Mouse (Mus musculus) liver, embryonic 15.5 days (tissue): ENCODE measurements around the gene Haghl. TPM values are rescaled to one million over a fixed set of nuclear protein-coding genes. Genes with fewer than 3 reads are reported as not detected.
"Not testable (repeated sequence)": the region's sequence is repeated elsewhere in the genome, so short reads cannot be mapped to it uniquely, and the experiment has no call there.

Experiments used
- ATAC-seq: fragments of 200-750 bp; cut with Nextera tagmentation; 2 replicates; pipeline ENCODE4 v1.8.0; 2017; ENCODE audit warnings: moderate number of reproducible peaks, mild to moderate bottlenecking, moderate library complexity; ENCODE audit not compliant: insufficient read depth
- H3K27ac ChIP-seq: fragments of 300-500 bp; sonication (generic); replicated peaks from 2 replicates; pipeline ENCODE4 v1.5.1; 2015; ENCODE audit warnings: mild to moderate bottlenecking, inconsistent platforms
- H3K27me3 ChIP-seq: fragments of 300-500 bp; sonication (generic); 2 replicates; pipeline ENCODE4 v1.6.1; 2015; ENCODE audit warnings: mild to moderate bottlenecking, inconsistent platforms
- H3K36me3 ChIP-seq: fragments of 300-500 bp; sonication (generic); replicated peaks from 2 replicates; pipeline ENCODE4 v1.6.1; 2015; ENCODE audit warnings: moderate library complexity, mild to moderate bottlenecking, inconsistent platforms
- H3K4me1 ChIP-seq: fragments of 300-500 bp; sonication (generic); replicated peaks from 2 replicates; pipeline ENCODE4 v1.6.1; 2015; ENCODE audit warnings: inconsistent platforms
- H3K4me2 ChIP-seq: fragments of 300-500 bp; sonication (generic); 2 replicates; pipeline ENCODE4 v1.6.1; 2015; ENCODE audit warnings: moderate library complexity, mild to moderate bottlenecking, inconsistent platforms
- H3K4me3 ChIP-seq: fragments of 300-500 bp; sonication (generic); replicated peaks from 2 replicates; pipeline ENCODE4 v1.5.1; 2015; ENCODE audit warnings: mild to moderate bottlenecking, inconsistent platforms
- H3K9ac ChIP-seq: fragments of 300-500 bp; sonication (generic); 2 replicates; pipeline ENCODE4 v1.6.1; 2015; ENCODE audit warnings: moderate library complexity, mild to moderate bottlenecking, inconsistent platforms
- H3K9me3 ChIP-seq: fragments of 300-500 bp; sonication (generic); replicated peaks from 2 replicates; pipeline ENCODE4 v1.6.1; 2016; ENCODE audit warnings: inconsistent platforms
- WGBS: fragments of 180-500 bp; shearing (Covaris S2); methylation state at CpG from one replicate; pipeline ENCODE4 v1.1.7; 2015; ENCODE audit warnings: mixed read lengths; ENCODE audit not compliant: insufficient replicate concordance; 5-methylcytosine and 5-hydroxymethylcytosine counted together
- polyA plus RNA-seq: library from polyadenylated mRNA; unstranded; fragments of >200 nt; fragmentation: Nextera tagmentation; extraction: Ambion mirVana; gene quantifications from 2 replicates; pipeline ENCODE4 v1.2.1, GENCODE M21; 2015

Haghl gene
- polyA plus RNA-seq, 1 experiment from 2014 or later: 5.6 TPM

DNA sequence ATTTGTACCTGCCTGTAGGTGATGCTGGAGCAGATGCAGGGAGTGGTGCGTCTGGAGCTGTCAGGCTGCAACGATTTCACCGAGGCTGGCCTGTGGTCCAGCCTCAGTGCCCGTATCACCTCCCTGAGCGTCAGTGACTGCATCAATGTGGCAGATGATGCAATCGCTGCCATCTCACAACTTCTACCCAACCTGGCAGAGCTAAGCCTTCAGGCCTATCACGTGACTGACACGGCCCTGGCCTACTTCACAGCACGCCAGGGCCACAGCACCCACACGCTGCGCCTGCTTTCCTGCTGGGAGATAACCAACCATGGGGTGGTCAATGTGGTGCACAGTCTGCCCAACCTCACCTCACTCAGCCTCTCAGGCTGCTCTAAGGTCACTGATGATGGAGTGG, 32.2 kb upstream of the Haghl start:
- no peak overlapping the region for H3K4me3 ChIP-seq
- peaks cover 10% of the 10 kb centered on the region for H3K4me1 ChIP-seq
- WGBS: 59% methylated on average over 11 of the region's 11 CpGs
- H3K27me3 ChIP-seq: peaks cover 94% of the 10 kb centered on the region
- no peak overlapping the region for H3K9ac ChIP-seq
- H3K9me3 ChIP-seq: no peaks in the 10 kb centered on the region
- H3K36me3 ChIP-seq: no peaks in the 10 kb centered on the region
- no peak overlapping the region for H3K27ac ChIP-seq
- no peak for ATAC-seq
- H3K4me2 ChIP-seq: no peak overlapping the region

DNA sequence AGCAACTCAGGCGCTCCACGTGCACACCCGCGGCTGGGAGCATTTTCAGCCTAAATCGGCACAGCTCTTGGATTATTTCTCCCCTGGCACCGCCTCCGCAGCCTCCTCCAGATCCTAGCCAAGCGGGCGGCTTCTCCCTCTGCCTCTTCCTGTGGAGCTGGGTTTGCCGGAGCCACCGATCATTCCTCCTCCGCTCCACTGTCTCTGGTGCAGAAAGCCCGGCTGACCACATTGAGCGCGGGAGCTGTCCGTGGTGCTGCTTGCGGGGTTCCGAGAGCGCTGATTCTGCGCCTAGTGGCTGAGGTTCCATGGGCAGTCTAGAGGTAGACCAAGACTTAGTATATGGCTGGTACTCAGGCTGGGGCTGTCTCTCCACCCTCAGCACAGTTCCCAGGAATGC, 28.0 kb upstream of the Haghl start:
- Histone ChIP-seq H3K9ac (no peak overlapping the region), H3K27me3 (peaks cover 96% of the 10 kb centered on the region), H3K9me3 (no peaks in the 10 kb centered on the region), H3K4me2 (no peak overlapping the region), H3K4me1 (peaks cover 12% of the 10 kb centered on the region), H3K36me3 (no peaks in the 10 kb centered on the region), H3K27ac (no peak overlapping the region), H3K4me3 (no peak overlapping the region)
- no peak for ATAC-seq
- WGBS: 3% methylated on average over 20 of the region's 20 CpGs

DNA sequence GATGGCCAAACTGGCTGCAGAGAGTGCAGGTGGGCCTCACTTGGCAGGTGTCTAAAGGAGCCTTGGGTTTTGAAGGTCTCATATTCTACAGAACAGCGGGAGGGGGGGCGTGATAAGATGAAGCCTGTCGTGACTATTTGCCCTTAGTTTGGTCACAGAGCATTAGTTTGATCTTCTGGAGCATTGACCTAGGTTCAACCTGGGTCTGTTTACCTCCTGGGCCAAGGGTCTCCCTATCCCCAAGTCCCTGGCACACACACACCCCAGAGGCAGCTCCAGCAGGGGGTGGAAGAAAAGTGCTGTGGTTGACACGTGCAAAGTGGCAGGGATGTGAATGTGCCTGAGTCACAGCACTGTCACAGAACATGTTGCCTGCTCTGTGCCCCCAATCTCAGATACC, 25.4 kb upstream of the Haghl start:
- Histone ChIP-seq H3K27ac (no peak overlapping the region), H3K9ac (no peak overlapping the region), H3K27me3 (peaks cover 95% of the 10 kb centered on the region), H3K36me3 (no peaks in the 10 kb centered on the region), H3K4me1 (peaks cover 12% of the 10 kb centered on the region), H3K4me2 (no peak overlapping the region), H3K4me3 (no peak overlapping the region), H3K9me3 (no peaks in the 10 kb centered on the region)
- ATAC-seq: no peak
- 45% methylated on average over 4 of the region's 4 CpGs for WGBS

DNA sequence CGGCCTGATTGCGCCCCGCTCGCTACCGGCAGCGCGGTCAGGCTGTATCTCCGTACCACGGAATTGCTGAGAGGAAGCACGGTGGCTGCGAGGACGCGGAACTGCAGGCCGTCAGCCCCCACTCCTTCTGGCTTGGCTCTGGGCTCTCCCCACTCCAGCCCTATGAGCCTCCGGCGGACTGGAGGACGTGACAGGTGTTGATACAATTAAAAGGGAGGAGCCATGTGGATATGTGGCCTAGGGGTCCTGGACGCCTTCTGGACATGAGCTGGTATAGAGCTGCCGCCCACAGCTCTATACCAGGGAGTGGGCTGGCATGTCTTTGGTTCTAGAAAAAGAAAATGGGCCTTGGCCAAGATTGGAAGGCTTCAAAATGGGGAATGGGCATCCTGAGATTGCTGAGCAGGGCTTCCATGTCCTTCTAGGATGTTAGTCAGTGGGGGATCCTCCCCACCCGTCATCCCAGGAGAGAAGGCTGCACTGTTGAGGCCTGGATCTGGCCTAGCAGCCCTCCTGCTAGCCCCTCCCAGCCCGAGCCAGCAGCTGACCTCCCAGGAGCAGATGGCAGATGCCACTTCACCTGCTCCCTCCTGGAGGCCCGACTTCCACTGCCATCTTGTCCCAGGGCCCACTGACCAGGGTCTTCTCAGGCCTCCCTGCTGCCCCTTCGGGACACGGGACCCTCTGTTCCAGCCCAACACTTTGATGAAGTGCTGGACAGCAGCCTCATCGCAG, 24.3 kb upstream of the Haghl start:
- H3K27me3 ChIP-seq: peaks cover 93% of the 10 kb centered on the region
- peak overlapping the region; percentile 52 for H3K4me3 ChIP-seq
- H3K9me3 ChIP-seq: no peaks in the 10 kb centered on the region
- peak overlapping the region; percentile 69 for H3K4me2 ChIP-seq
- 0 out of 2 replicates have a peak, but pooled peaks have one; percentile 15 for ATAC-seq
- H3K36me3 ChIP-seq: no peaks in the 10 kb centered on the region
- H3K27ac ChIP-seq: no peak overlapping the region
- peaks cover 12% of the 10 kb centered on the region for H3K4me1 ChIP-seq
- WGBS: 8% methylated on average over 24 of the region's 25 CpGs
- no peak overlapping the region for H3K9ac ChIP-seq

DNA sequence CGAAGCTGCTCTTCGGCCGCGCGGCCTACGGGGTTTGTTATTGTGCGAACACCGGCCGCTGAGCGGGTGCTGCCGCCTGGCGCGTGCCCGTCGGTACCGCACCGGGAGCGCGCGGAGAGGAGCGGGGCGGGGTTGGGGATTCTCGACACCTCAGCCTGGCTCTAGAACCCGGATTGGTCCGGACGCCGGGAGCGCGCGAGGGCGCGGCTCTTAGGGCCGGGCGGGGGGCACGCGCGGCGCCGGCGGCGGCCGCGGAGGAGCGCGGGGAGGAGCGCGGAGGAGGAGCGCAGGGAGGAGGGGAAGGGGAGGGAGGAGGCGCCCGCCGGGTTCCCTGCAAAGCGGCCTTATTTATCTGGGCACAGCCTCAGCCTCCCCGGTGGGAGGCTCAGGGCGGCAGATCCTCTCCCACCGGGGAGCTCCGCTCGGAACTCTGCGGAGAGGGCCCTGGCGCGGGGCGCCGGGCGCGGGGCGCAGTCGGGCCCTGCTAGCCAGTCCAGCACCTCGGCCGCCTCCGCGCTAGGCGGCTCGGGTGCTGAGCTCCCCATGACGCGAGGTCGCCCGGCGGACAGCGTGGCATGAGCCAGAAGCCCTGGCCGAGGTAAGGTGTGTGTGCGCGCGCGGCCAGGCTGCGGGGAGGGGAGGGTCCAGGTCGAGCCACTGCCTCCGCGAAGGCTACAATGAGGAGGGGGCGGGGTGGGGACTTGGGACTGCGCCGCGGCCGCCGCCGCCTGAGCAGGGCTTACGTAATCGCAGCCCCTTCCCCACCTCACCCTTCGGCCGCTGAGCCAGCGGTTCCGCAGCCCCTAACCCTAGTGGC, 23.5 kb upstream of the Haghl start, which contains the start of gene Fbxl16:
Gene Fbxl16 (plus strand): TSS at position 297 of the 817 bp plus-strand sequence.
- Histone ChIP-seq H3K9ac (no peak within 1 kb of the TSS), H3K9me3 (no peaks in the 10 kb centered on the region), H3K4me1 (peaks cover 12% of the 10 kb centered on the region), H3K36me3 (no peaks in the 10 kb centered on the region), H3K4me3 (peak within 1 kb of the TSS; percentile 52), H3K27ac (no peak within 1 kb of the TSS), H3K27me3 (peaks cover 91% of the 10 kb centered on the region), H3K4me2 (peak within 1 kb of the TSS; percentile 69)
- 1% methylated on average over 98 of the region's 100 CpGs for WGBS
- ATAC-seq: 0 out of 2 replicates have a peak, but pooled peaks have one; percentile 22

DNA sequence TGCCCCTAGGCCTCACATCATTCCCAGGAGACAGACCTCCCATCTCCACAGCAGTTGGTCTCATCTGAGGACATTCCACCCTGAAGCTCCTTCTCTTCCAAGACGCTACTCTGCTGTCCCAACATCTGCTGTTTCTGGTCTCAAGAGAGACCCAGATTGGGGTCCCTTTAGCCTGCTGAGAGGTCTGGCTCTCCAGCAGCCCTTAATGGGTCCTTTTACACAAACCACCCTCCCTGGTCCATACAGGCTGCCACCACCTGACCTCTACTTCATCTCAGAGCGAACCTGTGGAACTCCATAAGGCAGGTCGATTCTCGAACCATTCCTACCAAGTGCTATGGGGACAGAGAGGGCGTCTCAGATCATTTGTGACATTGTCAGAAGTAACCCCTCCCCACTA, 22.6 kb upstream of the Haghl start:
- ATAC-seq: no peak
- 34% methylated on average over 5 of the region's 5 CpGs for WGBS
- Histone ChIP-seq H3K36me3 (no peaks in the 10 kb centered on the region), H3K4me2 (no peak overlapping the region), H3K9me3 (no peaks in the 10 kb centered on the region), H3K27me3 (peaks cover 92% of the 10 kb centered on the region), H3K4me1 (peaks cover 12% of the 10 kb centered on the region), H3K27ac (no peak overlapping the region), H3K4me3 (no peak overlapping the region), H3K9ac (no peak overlapping the region)

DNA sequence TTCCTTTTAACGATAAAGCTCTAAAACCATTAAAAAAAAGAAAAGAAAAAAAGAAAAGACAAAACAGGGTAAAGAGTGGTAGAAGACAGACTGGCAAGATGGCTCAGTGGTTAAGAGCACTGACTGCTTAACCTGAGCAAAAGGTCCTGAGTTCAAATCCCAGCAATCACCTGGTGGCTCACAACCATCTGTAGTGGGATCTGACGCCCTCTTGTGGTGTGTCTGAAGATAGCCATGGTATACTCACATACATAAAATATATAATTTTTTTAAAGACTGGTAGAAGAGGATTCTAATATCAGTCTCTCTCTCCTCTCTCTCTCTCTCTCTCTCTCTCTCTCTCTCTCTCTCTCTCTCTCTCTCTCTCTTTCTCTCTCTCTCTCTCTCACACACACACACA, 22.0 kb upstream of the Haghl start:
- not testable (repeated sequence) for H3K9me3 ChIP-seq, H3K27ac ChIP-seq, H3K4me3 ChIP-seq, H3K4me2 ChIP-seq, ATAC-seq, H3K36me3 ChIP-seq, H3K9ac ChIP-seq
- WGBS: 26% methylated on average over 2 of the region's 2 CpGs
- peaks cover 12% of the 10 kb centered on the region for H3K4me1 ChIP-seq
- peaks cover 92% of the 10 kb centered on the region for H3K27me3 ChIP-seq

DNA sequence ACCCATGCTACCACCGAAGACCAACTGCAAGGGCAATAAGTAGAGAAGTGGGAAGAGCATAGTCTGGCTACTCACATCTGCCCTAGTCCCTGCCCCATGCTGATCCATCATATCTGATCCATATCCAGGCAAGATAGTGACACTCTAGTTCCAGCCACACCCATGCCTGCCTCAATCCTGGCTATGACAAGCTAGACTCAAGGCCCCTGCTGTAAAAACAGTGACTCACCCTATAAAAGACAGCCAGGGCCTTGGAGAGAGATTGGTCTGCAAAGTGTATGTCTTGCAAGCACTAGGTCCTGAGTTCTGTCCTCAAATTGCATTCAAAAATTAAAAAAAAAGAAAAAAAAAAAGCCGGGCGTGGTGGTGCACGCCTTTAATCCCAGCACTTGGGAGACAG, 21.0 kb upstream of the Haghl start:
- no peak overlapping the region for H3K27ac ChIP-seq
- H3K4me1 ChIP-seq: peaks cover 12% of the 10 kb centered on the region
- peaks cover 92% of the 10 kb centered on the region for H3K27me3 ChIP-seq
- no peaks in the 10 kb centered on the region for H3K9me3 ChIP-seq
- 82% methylated on average over 4 of the region's 4 CpGs for WGBS
- H3K36me3 ChIP-seq: no peaks in the 10 kb centered on the region
- H3K4me3 ChIP-seq: no peak overlapping the region
- no peak for ATAC-seq
- H3K9ac ChIP-seq: no peak overlapping the region
- no peak overlapping the region for H3K4me2 ChIP-seq

DNA sequence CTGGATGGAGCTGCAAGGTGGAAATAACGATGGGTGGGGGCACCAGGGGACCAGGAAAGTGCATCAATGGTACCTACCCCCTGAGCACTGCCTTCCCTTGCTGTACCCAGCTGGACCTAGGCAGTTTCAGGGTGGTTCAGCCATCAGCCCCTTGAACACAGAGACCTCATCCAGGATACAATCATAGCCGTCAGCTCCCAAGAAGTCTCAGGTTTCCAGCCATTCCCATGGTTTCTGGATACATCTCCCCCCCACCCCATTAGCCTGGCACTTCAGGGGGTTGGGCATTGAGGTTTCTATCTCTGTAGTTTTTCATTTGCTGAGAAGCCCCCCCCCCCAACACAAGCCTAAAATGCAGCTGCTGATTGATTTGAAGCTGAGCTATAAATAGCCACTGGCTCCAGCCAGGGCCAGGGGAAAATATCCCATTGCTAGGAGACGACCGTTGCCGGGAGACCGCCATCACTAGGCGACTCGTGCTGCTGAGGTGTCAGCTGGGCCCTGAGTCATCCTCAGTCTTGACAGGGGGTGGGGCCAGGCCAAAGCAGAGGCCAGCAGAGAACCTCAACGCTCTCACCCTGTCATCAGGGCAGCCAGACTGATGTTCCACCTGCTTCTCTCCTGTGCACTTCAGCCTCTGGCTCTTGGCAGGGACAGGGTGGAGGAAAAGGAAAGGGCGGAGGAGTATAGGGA, 17.5 kb upstream of the Haghl start:
- H3K9me3 ChIP-seq: no peaks in the 10 kb centered on the region
- H3K27ac ChIP-seq: no peak overlapping the region
- no peak for ATAC-seq
- 7% methylated on average over 10 of the region's 10 CpGs for WGBS
- no peaks in the 10 kb centered on the region for H3K4me1 ChIP-seq
- no peak overlapping the region for H3K4me2 ChIP-seq
- no peak overlapping the region for H3K9ac ChIP-seq
- peaks cover 61% of the 10 kb centered on the region for H3K27me3 ChIP-seq
- no peaks in the 10 kb centered on the region for H3K36me3 ChIP-seq
- no peak overlapping the region for H3K4me3 ChIP-seq

DNA sequence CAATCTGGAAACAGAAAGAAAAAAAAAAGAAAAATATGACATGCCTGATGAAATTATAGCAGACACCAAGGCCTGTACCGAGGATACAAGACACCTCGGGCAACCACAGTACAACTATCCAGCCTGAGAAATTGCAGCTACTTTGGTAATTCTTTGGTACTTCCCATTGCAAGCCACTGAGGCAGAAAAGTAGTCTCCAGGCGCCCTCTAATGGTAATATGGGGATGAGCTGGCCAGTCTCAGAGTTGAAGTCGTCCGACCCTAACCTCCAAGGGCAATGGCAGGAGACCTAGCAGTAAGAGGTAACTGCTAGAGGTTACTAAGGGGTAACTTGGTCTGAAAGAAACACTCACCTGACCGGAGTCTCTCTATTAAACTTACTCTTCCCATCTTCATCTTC, 15.6 kb upstream of the Haghl start:
- no peak for ATAC-seq
- WGBS: 5% methylated on average over 6 of the region's 6 CpGs
- Histone ChIP-seq H3K9ac (no peak overlapping the region), H3K27me3 (peaks cover 42% of the 10 kb centered on the region), H3K9me3 (no peaks in the 10 kb centered on the region), H3K36me3 (no peaks in the 10 kb centered on the region), H3K27ac (no peak overlapping the region), H3K4me1 (peaks cover 17% of the 10 kb centered on the region), H3K4me2 (no peak overlapping the region), H3K4me3 (no peak overlapping the region)

DNA sequence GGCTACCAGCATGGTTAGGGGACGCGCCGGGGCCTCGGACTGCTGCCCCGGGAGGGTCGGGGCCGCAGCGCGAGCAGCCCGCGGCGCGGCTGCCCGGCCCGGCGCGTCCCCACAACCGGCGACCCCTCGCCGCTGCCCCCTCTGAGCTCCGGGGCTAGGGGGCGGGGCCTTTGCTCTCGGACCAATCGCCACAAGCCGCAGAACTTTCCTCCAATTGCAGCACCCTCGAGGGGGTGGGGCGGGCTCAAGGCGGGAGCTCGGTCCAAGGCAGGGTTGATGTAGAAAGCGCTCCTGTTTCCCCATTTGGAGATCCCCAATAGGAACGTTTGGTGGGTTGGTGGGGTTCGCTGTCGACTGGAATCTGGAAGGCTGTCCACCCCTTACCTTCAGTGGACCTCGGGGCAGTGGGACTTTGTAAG, 11.5 kb upstream of the Haghl start, which contains the start of gene Metrn:
Gene Metrn (minus strand): TSS at position 186 of the 419 bp plus-strand sequence.
- Histone ChIP-seq H3K27ac (peak within 1 kb of the TSS; percentile 33; the same call in 1 of the 2 replicates), H3K9ac (peak within 1 kb of the TSS; percentile 70), H3K9me3 (no peaks in the 10 kb centered on the region), H3K36me3 (no peaks in the 10 kb centered on the region), H3K27me3 (peaks cover 9% of the 10 kb centered on the region), H3K4me3 (peak within 1 kb of the TSS; percentile 88), H3K4me1 (peaks cover 45% of the 10 kb centered on the region), H3K4me2 (peak within 1 kb of the TSS; percentile 96)
- peak; percentile 76 for ATAC-seq
- WGBS: under 1% methylated on average over 35 of the region's 35 CpGs
